8 mouse cellular contexts compared by ENCODE assay signal in the genomic region with DNA sequence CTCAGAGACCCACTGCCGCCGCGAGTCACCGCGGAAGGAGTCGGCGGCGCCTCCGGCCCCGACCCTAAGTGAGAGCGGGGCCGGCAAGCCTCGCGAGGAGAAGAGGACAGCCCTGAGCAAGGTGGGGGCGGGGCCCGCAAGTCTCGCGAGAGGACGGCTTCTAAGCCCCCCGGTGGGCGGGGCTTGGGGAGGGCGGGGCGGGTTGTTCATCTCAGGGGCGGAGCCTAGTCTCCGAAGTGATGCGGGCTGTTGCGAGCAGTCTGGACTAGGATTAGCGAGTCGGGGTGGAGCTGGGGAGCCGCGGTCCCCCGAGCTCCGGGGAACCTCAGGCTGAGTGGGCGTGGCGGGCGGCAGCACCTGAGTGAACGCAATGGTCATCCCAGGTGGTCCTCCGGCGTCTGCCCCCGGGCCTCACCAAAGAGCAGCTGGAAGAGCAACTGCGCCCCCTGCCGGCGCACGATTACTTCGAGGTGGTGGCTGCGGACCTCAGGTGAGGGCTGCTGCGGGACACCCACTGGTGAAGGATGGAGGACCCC. TPM values are rescaled to one million over a fixed set of nuclear protein-coding genes. Genes with fewer than 3 reads are reported as not detected.
DNase-seq lines count a peak whose midpoint lies in the region; ATAC-seq lines count a peak whose summit lies in the region.

No protein-coding gene starts in this region.

- H3K27me3 ChIP-seq in hindbrain, embryonic 13.5 days: no peaks in the 10 kb centered on the region

- H3K27ac ChIP-seq in hindbrain, embryonic 13.5 days: peak overlapping the region; percentile 99

- 0% methylated on average over 43 of the region's 47 CpGs for WGBS in hindbrain, embryonic 13.5 days

- peak; percentile 96 for ATAC-seq in hindbrain, embryonic 13.5 days (ENCODE audit: low FRiP score)

- peaks cover 39% of the 10 kb centered on the region for H3K36me3 ChIP-seq in hindbrain, embryonic 13.5 days

- peak; percentile 100 for DNase-seq in NIH3T3 (ENCODE audit: low read depth)
- peak; percentile 100 for DNase-seq in cerebellum, postnatal 10 days
- DNase-seq in frontal cortex, postnatal 14 days (ENCODE audit: low spot score in 2 of 2): peak; percentile 83 to 94
- DNase-seq in layer of hippocampus, postnatal 25 days (ENCODE audit: extremely low spot score in 1 of 2, low spot score in 1 of 2): peak; percentile 96 to 97
- DNase-seq in lung, postnatal 25 days (ENCODE audit: low spot score): peak; percentile 94
- peak; percentile 99 for DNase-seq in retina, embryonic 14.5 days (ENCODE audit: low spot score)
- DNase-seq in thymus, postnatal 4 days: peak; percentile 99

- peak overlapping the region; percentile 87 for H3K9ac ChIP-seq in hindbrain, embryonic 13.5 days

- peak overlapping the region; percentile 81 for H3K4me2 ChIP-seq in hindbrain, embryonic 13.5 days

- peaks cover 19% of the 10 kb centered on the region for H3K4me1 ChIP-seq in hindbrain, embryonic 13.5 days (replicated peaks)

- peak overlapping the region; percentile 61 for H3K4me3 ChIP-seq in hindbrain, embryonic 13.5 days

- H3K9me3 ChIP-seq in hindbrain, embryonic 13.5 days: no peaks in the 10 kb centered on the region

RNA-seq across cellular contexts. Expression of a gene that starts 0.4 kb away (rescaled TPM):
- 42.5 and 45.5 TPM in 2 replicates for polyA plus RNA-seq in hindbrain, embryonic 13.5 days (2015; fragmentation: Nextera tagmentation; extraction: Ambion mirVana)
- total RNA-seq in layer of hippocampus, postnatal 25 days (2021): 10 to 100 TPM; 34.4 to 37.2 TPM

RNA-seq across cellular contexts. Expression of a gene that starts 28.4 kb away (rescaled TPM):
- polyA plus RNA-seq in hindbrain, embryonic 13.5 days (2015; fragmentation: Nextera tagmentation; extraction: Ambion mirVana): 182 and 183 TPM in 2 replicates
- 10 to 100 TPM; 54.3 to 57.7 TPM for total RNA-seq in layer of hippocampus, postnatal 25 days (2021)

RNA-seq across cellular contexts. Expression of a gene that starts 52.4 kb away (rescaled TPM):
- not detected in 2 replicates for polyA plus RNA-seq in hindbrain, embryonic 13.5 days (2015; fragmentation: Nextera tagmentation; extraction: Ambion mirVana)
- total RNA-seq in layer of hippocampus, postnatal 25 days (2021): not detected

Comparison
In these comparisons a context has a peak if more than half of its experiments do, and no peak if none do; other contexts are left out.
1. Peak in every context shown above with its lines: DNase-seq, ATAC-seq, H3K4me3 ChIP-seq and H3K27ac ChIP-seq.